Mouse (Mus musculus) layer of hippocampus, postnatal 25 days (tissue): ENCODE data around the gene Duox2. TPM values are rescaled to one million over a fixed set of nuclear protein-coding genes. Genes with fewer than 3 reads are reported as not detected.
"Not testable (repeated sequence)": the region's sequence is repeated elsewhere in the genome, so short reads cannot be mapped to it uniquely, and the experiment has no call there.

Source experiments
- DNase-seq, 2 experiments: peaks; one replicate each; pipeline ENCODE4 v3.0.0; 2022; ENCODE audit warnings: mixed read lengths in 2 of 2, low spot score in 1 of 2; ENCODE audit errors: extremely low spot score in 1 of 2
- total RNA-seq, 2 experiments: library from RNA; stranded (reverse); gene quantifications; 2 replicates each; pipeline ENCODE4 v1.2.3; 2021

Duox2 gene
- under 1 TPM in 1 of 2 experiments, not detected in 1; 0.07 TPM for total RNA-seq

GRCm38 (mm10) chr2:122298096-122298499 is at the start of gene Duox2:
Duox2 (minus strand) TSS chr2:122298449.
- no peak for DNase-seq

- no peak for DNase-seq
Observed at GRCm38 (mm10) chr2:122347257-122347656, 49.0 kb upstream of the Duox2 start.

GRCm38 (mm10) chr2:122346164-122346563 is 47.9 kb upstream of the Duox2 start:
- not testable (repeated sequence) for DNase-seq

- no peak for DNase-seq
Observed at GRCm38 (mm10) chr2:122345106-122345893, 47.1 kb upstream of the Duox2 start.

GRCm38 (mm10) chr2:122337291-122337690 is 39.0 kb upstream of the Duox2 start:
- DNase-seq, result no peak

GRCm38 (mm10) chr2:122334170-122334569 is 35.9 kb upstream of the Duox2 start:
- DNase-seq, result no peak

GRCm38 (mm10) chr2:122332222-122332621 is 34.0 kb upstream of the Duox2 start:
- DNase-seq, result no peak

- not testable (repeated sequence) for DNase-seq
Observed at GRCm38 (mm10) chr2:122330317-122330716, 32.1 kb upstream of the Duox2 start.

GRCm38 (mm10) chr2:122327986-122328385 is 29.7 kb upstream of the Duox2 start:
- no peak for DNase-seq

- DNase-seq, result no peak
Observed at GRCm38 (mm10) chr2:122325361-122325760, 27.1 kb upstream of the Duox2 start.

GRCm38 (mm10) chr2:122324586-122324985 is 26.3 kb upstream of the Duox2 start:
- no peak for DNase-seq

GRCm38 (mm10) chr2:122323960-122324359 is 25.7 kb upstream of the Duox2 start:
- DNase-seq, result no peak

GRCm38 (mm10) chr2:122317384-122317783 is 19.1 kb upstream of the Duox2 start:
- DNase-seq, result no peak

GRCm38 (mm10) chr2:122315372-122315771 is 17.1 kb upstream of the Duox2 start, which contains the start of gene Duox1:
Duox1 (plus strand) TSS chr2:122315672.
- no peak for DNase-seq

GRCm38 (mm10) chr2:122313536-122313935 is 15.3 kb upstream of the Duox2 start, which contains the start of gene Duoxa1:
Duoxa1 (minus strand) TSS chr2:122313730.
- no peak for DNase-seq

GRCm38 (mm10) chr2:122312722-122313417 is 14.6 kb upstream of the Duox2 start:
- peak; percentile 42 to 82 for DNase-seq

GRCm38 (mm10) chr2:122311561-122311960 is 13.3 kb upstream of the Duox2 start:
- no peak for DNase-seq

- no peak for DNase-seq
Observed at GRCm38 (mm10) chr2:122309647-122310046, 11.4 kb upstream of the Duox2 start.

- no peak for DNase-seq
Observed at GRCm38 (mm10) chr2:122306184-122306583, 7.9 kb upstream of the Duox2 start.

GRCm38 (mm10) chr2:122305097-122305892 is 7.0 kb upstream of the Duox2 start:
- DNase-seq, result no peak

- DNase-seq, result no peak
Observed at GRCm38 (mm10) chr2:122304544-122304943, 6.3 kb upstream of the Duox2 start.
